26 mouse cellular contexts compared by ENCODE assay signal in the genomic region with DNA sequence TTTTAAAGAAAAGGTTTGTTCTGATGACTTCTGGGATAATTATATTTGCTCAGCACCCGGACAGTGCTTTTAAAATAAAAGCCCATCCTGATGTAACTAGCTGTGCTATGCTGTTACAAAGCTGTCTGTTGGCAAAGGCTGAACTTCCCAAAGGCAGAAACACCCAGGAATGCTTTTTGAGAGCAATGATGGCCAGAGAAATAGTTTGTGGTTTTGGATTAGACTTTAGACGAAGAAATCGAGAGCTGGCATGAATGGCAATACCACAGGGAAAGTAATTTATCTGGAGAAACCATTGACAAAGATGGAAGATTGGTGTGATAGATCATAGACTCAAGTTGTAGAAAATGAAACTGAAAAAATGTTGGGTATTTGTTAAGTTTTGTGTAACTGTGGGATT.
"Had no signal": no experiment of that assay in that cellular context is flagged by ENCODE, and none has a peak within 500 bp of the region (broad histone marks: within the 10 kb centered on the region; RNA-seq: fewer than 3 reads in every experiment).

No protein-coding gene starts in this region.

- H3K36me3 ChIP-seq: heart, embryonic 10.5 days; heart, embryonic 12.5 days; hindbrain, embryonic 10.5 days; hindbrain, embryonic 12.5 days; hindbrain, embryonic 15.5 days; limb, embryonic 10.5 days; limb, embryonic 12.5 days; liver, embryonic 13.5 days; liver, embryonic 15.5 days had no signal

- H3K4me2 ChIP-seq: heart, embryonic 12.5 days; hindbrain, embryonic 12.5 days; hindbrain, embryonic 15.5 days; limb, embryonic 12.5 days; liver, embryonic 11.5 days; liver, embryonic 13.5 days; liver, embryonic 15.5 days had no signal

- H3K27ac ChIP-seq: gastrocnemius, adult 2 months; heart, embryonic 10.5 days; hindbrain, embryonic 10.5 days; hindbrain, embryonic 12.5 days; hindbrain, embryonic 15.5 days; hindbrain, postnatal 0 days; layer of hippocampus, adult 2 months; left cerebral cortex, adult 2 months; limb, embryonic 10.5 days; limb, embryonic 12.5 days; liver, embryonic 13.5 days; liver, embryonic 15.5 days had no signal

- H3K9ac ChIP-seq: heart, embryonic 12.5 days; hindbrain, embryonic 12.5 days; hindbrain, embryonic 15.5 days; limb, embryonic 12.5 days; liver, embryonic 13.5 days; liver, embryonic 15.5 days had no signal

- H3K4me1 ChIP-seq: heart, embryonic 10.5 days; heart, embryonic 12.5 days; hindbrain, embryonic 10.5 days; hindbrain, embryonic 12.5 days; hindbrain, embryonic 15.5 days; limb, embryonic 10.5 days; limb, embryonic 12.5 days; liver, embryonic 13.5 days; liver, embryonic 15.5 days had no signal

- ATAC-seq: hindbrain, postnatal 0 days; intestine, embryonic 16.5 days had no signal

- DNase-seq: gastrocnemius, adult 2 months; gastrocnemius, postnatal 10 days; gastrocnemius, postnatal 25 days; heart, adult 18-20 months; heart, postnatal 4 days; kidney, adult 11 months; kidney, adult 2 months; kidney, adult 9 months; kidney, postnatal 10 days; kidney, postnatal 25 days; kidney, postnatal 4 days; liver; liver, embryonic 13.5 days had no signal

- H3K4me3 ChIP-seq: gastrocnemius, adult 2 months; heart, embryonic 10.5 days; heart, embryonic 12.5 days; hindbrain, embryonic 10.5 days; hindbrain, embryonic 12.5 days; hindbrain, embryonic 15.5 days; layer of hippocampus, adult 2 months; left cerebral cortex, adult 2 months; limb, embryonic 10.5 days; limb, embryonic 12.5 days; liver, embryonic 13.5 days; liver, embryonic 15.5 days had no signal

- H3K9me3 ChIP-seq: heart, embryonic 10.5 days; heart, embryonic 12.5 days; hindbrain, embryonic 10.5 days; hindbrain, embryonic 12.5 days; hindbrain, embryonic 15.5 days; limb, embryonic 10.5 days; limb, embryonic 12.5 days; liver, embryonic 13.5 days; liver, embryonic 15.5 days had no signal

- H3K27me3 ChIP-seq: heart, embryonic 12.5 days; hindbrain, embryonic 12.5 days; hindbrain, embryonic 15.5 days; limb, embryonic 12.5 days; liver, embryonic 13.5 days; liver, embryonic 15.5 days had no signal
